8 mouse cellular contexts compared by ENCODE assay signal in the genomic region with DNA sequence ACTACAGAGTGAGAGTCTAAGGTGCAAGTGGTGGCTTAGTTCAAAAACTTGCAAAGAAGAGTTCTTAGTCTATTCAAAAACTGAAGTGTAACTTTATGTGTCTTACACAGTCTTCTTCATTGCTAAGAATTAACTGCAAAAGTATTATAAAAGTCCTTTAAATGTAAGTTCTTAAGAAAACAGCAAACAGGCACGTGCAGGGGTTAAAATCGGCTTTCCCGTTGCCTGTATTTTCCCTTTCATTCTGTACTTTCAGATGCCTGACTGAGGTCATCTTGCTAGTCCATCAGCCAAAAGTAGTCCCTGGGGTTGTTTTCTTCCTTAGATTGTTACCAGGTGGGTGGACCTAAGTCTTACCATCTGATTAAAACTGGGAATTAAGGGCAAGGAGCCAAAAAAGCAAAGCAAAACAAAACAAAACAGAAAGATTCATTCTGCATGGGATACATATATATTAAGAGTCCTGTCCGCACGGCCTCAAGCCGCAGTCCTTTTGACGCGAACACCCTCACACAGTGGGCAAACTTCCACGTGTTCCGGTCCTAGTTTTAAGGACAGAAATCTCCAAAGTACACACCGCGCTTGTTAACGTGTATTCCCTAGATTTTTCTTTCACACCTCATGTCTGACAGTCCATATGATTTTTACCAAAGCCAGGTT. TPM values are rescaled to one million over a fixed set of nuclear protein-coding genes. Genes with fewer than 3 reads are reported as not detected.
DNase-seq lines count a peak whose midpoint lies in the region; ATAC-seq and TF ChIP-seq lines count a peak whose summit lies in the region.

No protein-coding gene starts in this region.

- WGBS in lung, embryonic 14.5 days, result 47% methylated on average over 13 of the region's 13 CpGs
- WGBS in hindbrain, embryonic 14.5 days, result 67% methylated on average over 13 of the region's 13 CpGs
- 44% methylated on average over 13 of the region's 13 CpGs for WGBS in lung, embryonic 16.5 days

- H3K4me1 ChIP-seq in lung, embryonic 14.5 days (ENCODE audit: insufficient read depth), result 0 out of 2 replicates have a peak, but pooled peaks cover 4% of the 10 kb centered on the region
- no peaks in the 10 kb centered on the region for H3K4me1 ChIP-seq in embryonic fibroblast, embryonic 13.5 days (ENCODE audit: control insufficient read depth, insufficient read depth, low read length)
- peaks cover 20% of the 10 kb centered on the region for H3K4me1 ChIP-seq in hindbrain, embryonic 14.5 days (replicated peaks; ENCODE audit: control insufficient read depth, insufficient read depth, low read length)
- H3K4me1 ChIP-seq in lung, embryonic 16.5 days (replicated peaks; ENCODE audit: control insufficient read depth, insufficient read depth, low read length), result peaks cover 12% of the 10 kb centered on the region

- TF ChIP-seq CTCF in lung, embryonic 14.5 days (IDR thresholded peaks at IDR 0.05; ENCODE audit: low read depth), result no peak
- TF ChIP-seq CTCF in embryonic fibroblast, embryonic 13.5 days (IDR thresholded peaks at IDR 0.05; ENCODE audit: borderline replicate concordance, insufficient read depth, low read length), result no peak

- H3K9ac ChIP-seq in lung, embryonic 14.5 days, result no peak overlapping the region
- peak overlapping the region; percentile 94 for H3K9ac ChIP-seq in hindbrain, embryonic 14.5 days
- H3K9ac ChIP-seq in lung, embryonic 16.5 days (ENCODE audit: low read length), result peak overlapping the region; percentile 81; the same call in 1 of the 2 replicates

- no peaks in the 10 kb centered on the region for H3K36me3 ChIP-seq in lung, embryonic 14.5 days (ENCODE audit: insufficient read depth)
- no peaks in the 10 kb centered on the region for H3K36me3 ChIP-seq in hindbrain, embryonic 14.5 days (replicated peaks; ENCODE audit: control insufficient read depth, insufficient read depth)
- H3K36me3 ChIP-seq in lung, embryonic 16.5 days (ENCODE audit: control insufficient read depth, insufficient read depth, low read length), result no peaks in the 10 kb centered on the region

- H3K4me3 ChIP-seq in lung, embryonic 14.5 days (ENCODE audit: low read depth, low read length), result peak overlapping the region; percentile 69
- peak overlapping the region; percentile 64 for H3K4me3 ChIP-seq in embryonic fibroblast, embryonic 13.5 days (ENCODE audit: insufficient read depth, low read length)
- H3K4me3 ChIP-seq in hindbrain, embryonic 14.5 days (replicated peaks; ENCODE audit: low read length), result peak overlapping the region; percentile 70
- H3K4me3 ChIP-seq in lung, embryonic 16.5 days (ENCODE audit: low read length), result peak overlapping the region; percentile 68

- no peaks in the 10 kb centered on the region for H3K9me3 ChIP-seq in lung, embryonic 14.5 days (ENCODE audit: low read depth, low read length)
- H3K9me3 ChIP-seq in hindbrain, embryonic 14.5 days (ENCODE audit: control insufficient read depth, low read length), result no peaks in the 10 kb centered on the region
- no peaks in the 10 kb centered on the region for H3K9me3 ChIP-seq in lung, embryonic 16.5 days (ENCODE audit: control insufficient read depth, low read length)

- ATAC-seq in lung, embryonic 14.5 days (ENCODE audit: insufficient read depth), result peak; percentile 26; the same call in 1 of the 2 replicates
- ATAC-seq in hindbrain, embryonic 14.5 days (ENCODE audit: low FRiP score), result 0 out of 2 replicates have a peak, but pooled peaks have one; percentile 13
- ATAC-seq in lung, embryonic 16.5 days (ENCODE audit: low read depth), result peak; percentile 21; the same call in 1 of the 2 replicates
- no peak for ATAC-seq in inflammation-experienced regulatory T-cells, adult 6 months

- peak; percentile 30 for DNase-seq in lung, embryonic 14.5 days
- no peak for DNase-seq in lung, postnatal 4 days
- DNase-seq in hindbrain, embryonic 14.5 days (ENCODE audit: low spot score), result no peak
- DNase-seq in thymus, postnatal 0 days (ENCODE audit: low spot score), result no peak
- no peak for DNase-seq in yolk sac, embryonic 10.5 days (ENCODE audit: low spot score)

- TF ChIP-seq POLR2A in embryonic fibroblast, embryonic 13.5 days (IDR thresholded peaks at IDR 0.05; ENCODE audit: low read depth, low read length), result no peak

- no peaks in the 10 kb centered on the region for H3K27me3 ChIP-seq in lung, embryonic 14.5 days (ENCODE audit: insufficient read depth, low read length)
- no peaks in the 10 kb centered on the region for H3K27me3 ChIP-seq in hindbrain, embryonic 14.5 days (ENCODE audit: control insufficient read depth, insufficient read depth, low read length)
- no peaks in the 10 kb centered on the region for H3K27me3 ChIP-seq in lung, embryonic 16.5 days (ENCODE audit: control insufficient read depth, insufficient read depth, low read depth, low read length)

- no peak overlapping the region for H3K27ac ChIP-seq in lung, embryonic 14.5 days (ENCODE audit: low read depth)
- no peak overlapping the region for H3K27ac ChIP-seq in embryonic fibroblast, embryonic 13.5 days (ENCODE audit: insufficient read depth, low read length)
- peak overlapping the region; percentile 93; the same call in 1 of the 2 replicates for H3K27ac ChIP-seq in hindbrain, embryonic 14.5 days
- H3K27ac ChIP-seq in lung, embryonic 16.5 days (ENCODE audit: low read length), result no peak overlapping the region

- peak overlapping the region; percentile 86 for H3K4me2 ChIP-seq in lung, embryonic 14.5 days
- peak overlapping the region; percentile 56 for H3K4me2 ChIP-seq in hindbrain, embryonic 14.5 days (replicated peaks)
- H3K4me2 ChIP-seq in lung, embryonic 16.5 days (ENCODE audit: low read depth, low read length), result peak overlapping the region; percentile 79

RNA-seq across cellular contexts. Expression of a gene that starts 1.1 kb away (rescaled TPM):
- 9.8 and 9.9 TPM in 2 replicates for polyA plus RNA-seq in lung, embryonic 14.5 days (2014; fragmentation: Nextera tagmentation; extraction: Ambion mirVana)
- polyA plus RNA-seq in embryonic fibroblast, embryonic 13.5 days (2011; ENCODE audit: insufficient read length, low read depth, missing spikeins), result 11.7 and 13.7 TPM in 2 replicates
- polyA plus RNA-seq in hindbrain, embryonic 14.5 days (2014; fragmentation: Nextera tagmentation; extraction: Ambion mirVana), result 35.1 and 35.7 TPM in 2 replicates
- 12.8 and 14.8 TPM in 2 replicates for polyA plus RNA-seq in lung, embryonic 16.5 days (2015; fragmentation: Nextera tagmentation; extraction: Ambion mirVana)
- polyA plus RNA-seq in thymus, postnatal 0 days (2015; fragmentation: Nextera tagmentation; extraction: Ambion mirVana), result 43.5 and 43.7 TPM in 2 replicates
- 100 to 1,000 TPM in 2 of 3 experiments, 10 to 100 TPM in 1; 96.3 to 126 (median 110) TPM for polyA plus RNA-seq in inflammation-experienced regulatory T-cells, adult 6 months (2017; shearing (Covaris generic))

RNA-seq across cellular contexts. Expression of a gene that starts 28.4 kb away (rescaled TPM):
- 19.2 and 20.6 TPM in 2 replicates for polyA plus RNA-seq in lung, embryonic 14.5 days (2014; fragmentation: Nextera tagmentation; extraction: Ambion mirVana)
- 21.3 and 23.9 TPM in 2 replicates for polyA plus RNA-seq in embryonic fibroblast, embryonic 13.5 days (2011; ENCODE audit: insufficient read length, low read depth, missing spikeins)
- polyA plus RNA-seq in hindbrain, embryonic 14.5 days (2014; fragmentation: Nextera tagmentation; extraction: Ambion mirVana), result 28.4 and 32.3 TPM in 2 replicates
- polyA plus RNA-seq in lung, embryonic 16.5 days (2015; fragmentation: Nextera tagmentation; extraction: Ambion mirVana), result 20.6 and 20.8 TPM in 2 replicates
- 23.8 and 24.3 TPM in 2 replicates for polyA plus RNA-seq in thymus, postnatal 0 days (2015; fragmentation: Nextera tagmentation; extraction: Ambion mirVana)
- 10 to 100 TPM; 28.0 to 33.2 (median 32.3) TPM for polyA plus RNA-seq in inflammation-experienced regulatory T-cells, adult 6 months (2017; shearing (Covaris generic))
